Mouse (Mus musculus) layer of hippocampus, postnatal 36 days (tissue): ENCODE results near the gene Zfp638. TPM values are rescaled to one million over a fixed set of nuclear protein-coding genes. Genes with fewer than 3 reads are reported as not detected.
"Not testable (repeated sequence)": the region's sequence is repeated elsewhere in the genome, so short reads cannot be mapped to it uniquely, and the experiment has no call there.

Source experiments
- DNase-seq, 2 experiments: peaks; one replicate each; pipeline ENCODE4 v3.0.0; 2022
- total RNA-seq, 2 experiments: library from RNA; stranded (reverse); gene quantifications; 2 replicates each; pipeline ENCODE4 v1.2.3; 2021

The Zfp638 gene
- 100 to 1,000 TPM; 140 to 149 TPM for total RNA-seq

DNA sequence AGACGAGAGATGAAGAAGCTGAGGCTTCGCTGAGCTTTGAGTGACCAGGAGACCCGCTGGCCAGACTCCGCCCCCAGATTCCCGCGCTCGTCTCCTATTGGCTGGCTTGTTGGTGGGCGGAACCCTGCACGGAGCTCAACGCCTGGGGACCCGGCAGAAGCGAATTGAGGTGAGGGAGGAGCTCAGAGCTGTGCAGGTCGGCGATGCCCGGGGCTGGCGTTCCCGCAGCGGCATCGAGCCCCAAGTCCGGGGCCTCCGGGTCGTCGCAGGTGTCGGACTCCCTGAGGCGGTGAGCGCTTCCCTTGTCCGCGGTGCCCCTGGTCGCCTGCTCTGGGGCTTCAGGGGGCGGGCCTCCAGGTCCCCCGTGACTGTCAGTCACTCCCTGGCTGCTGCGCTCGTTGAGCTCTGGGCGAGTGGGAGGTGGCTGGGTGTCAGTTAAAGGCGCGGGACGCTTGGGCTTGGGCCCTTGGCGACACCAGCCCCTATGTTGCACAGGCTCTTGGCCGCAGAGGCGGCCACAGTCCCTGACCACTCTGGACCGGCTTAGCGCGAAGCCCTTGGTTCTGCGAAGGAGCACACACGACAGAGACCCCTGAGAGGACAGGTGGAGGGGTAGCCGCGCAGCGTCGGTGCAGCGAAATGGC is at the start of gene Zfp638:
Gene Zfp638 (plus strand): TSS at position 156 of the 644 bp plus-strand sequence.
- peak; percentile 93 to 95 for DNase-seq

GRCm38 (mm10) chr6:83818996-83819395 is 47.9 kb upstream of the Zfp638 start:
- DNase-seq: no peak

DNA sequence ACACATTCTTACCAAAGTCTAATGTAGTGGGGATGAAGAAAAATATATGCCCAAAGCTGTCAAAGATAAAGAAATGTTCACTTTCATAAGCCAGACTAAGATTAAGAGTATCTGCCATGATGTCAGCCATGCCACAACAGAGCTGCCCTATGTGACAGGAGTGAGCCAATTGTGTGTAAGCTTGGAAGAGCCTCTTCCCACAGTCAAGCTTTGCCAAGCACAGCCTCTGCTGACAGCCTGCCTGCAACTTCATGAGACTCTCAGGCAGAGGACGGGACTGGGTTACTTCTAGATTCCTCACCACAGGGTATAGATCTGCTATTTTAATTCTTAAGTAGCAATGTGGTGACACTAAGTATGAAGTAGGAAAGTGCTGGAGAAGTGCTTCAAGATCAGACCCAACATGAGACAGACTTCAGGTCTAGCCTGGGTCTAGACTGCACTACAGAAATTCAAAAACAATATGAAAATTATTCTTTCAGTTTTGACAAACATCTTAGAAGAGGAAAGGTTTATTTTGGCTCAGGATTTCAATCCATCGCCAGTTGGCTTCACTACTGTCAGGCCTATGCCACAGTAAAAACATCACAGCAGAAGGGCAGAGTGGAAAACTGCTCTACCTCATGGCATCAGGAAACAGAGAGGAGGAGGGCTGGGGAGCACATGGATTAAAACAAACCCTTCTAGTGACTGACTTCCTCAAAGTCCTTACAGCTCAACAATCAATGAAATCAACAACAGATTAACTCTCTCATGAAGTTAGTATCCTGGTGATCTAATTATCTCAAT is 46.0 kb upstream of the Zfp638 start:
- no peak for DNase-seq

- no peak for DNase-seq
Observed at GRCm38 (mm10) chr6:83821856-83822255, 45.1 kb upstream of the Zfp638 start.

GRCm38 (mm10) chr6:83830941-83831605 is 35.8 kb upstream of the Zfp638 start:
- no peak for DNase-seq

- peak; percentile 96 to 98 for DNase-seq
Observed at GRCm38 (mm10) chr6:83831606-83832123, 35.2 kb upstream of the Zfp638 start, which contains the start of gene Paip2b. Paip2b (minus strand) TSS chr6:83831741.

GRCm38 (mm10) chr6:83832393-83832792 is 34.5 kb upstream of the Zfp638 start:
- not testable (repeated sequence) for DNase-seq

- DNase-seq: no peak
Observed at GRCm38 (mm10) chr6:83836826-83837225, 30.1 kb upstream of the Zfp638 start.

- DNase-seq: no peak
Observed at GRCm38 (mm10) chr6:83838046-83838445, 28.9 kb upstream of the Zfp638 start.

DNA sequence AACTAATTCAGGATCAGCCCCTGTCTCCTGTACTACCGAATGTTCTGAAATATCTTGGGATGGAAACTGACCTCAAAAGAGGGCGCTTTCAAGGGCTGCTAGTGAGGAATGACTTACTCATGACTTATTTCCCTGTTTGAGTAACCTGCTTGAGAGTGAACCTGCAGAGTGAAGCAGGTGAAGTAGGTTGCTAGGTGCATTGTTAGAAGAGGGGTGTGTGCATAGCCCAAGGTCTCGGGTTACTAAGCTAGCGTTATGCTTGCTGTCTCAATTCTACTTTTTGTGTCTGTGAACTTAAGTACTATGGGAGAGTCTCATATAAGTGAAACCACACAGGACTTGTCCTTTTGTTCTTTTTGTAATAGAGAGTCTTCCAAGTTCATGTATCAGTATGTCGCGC is 26.8 kb upstream of the Zfp638 start:
- DNase-seq: no peak

GRCm38 (mm10) chr6:83844913-83845312 is 22.0 kb upstream of the Zfp638 start:
- no peak for DNase-seq

DNA sequence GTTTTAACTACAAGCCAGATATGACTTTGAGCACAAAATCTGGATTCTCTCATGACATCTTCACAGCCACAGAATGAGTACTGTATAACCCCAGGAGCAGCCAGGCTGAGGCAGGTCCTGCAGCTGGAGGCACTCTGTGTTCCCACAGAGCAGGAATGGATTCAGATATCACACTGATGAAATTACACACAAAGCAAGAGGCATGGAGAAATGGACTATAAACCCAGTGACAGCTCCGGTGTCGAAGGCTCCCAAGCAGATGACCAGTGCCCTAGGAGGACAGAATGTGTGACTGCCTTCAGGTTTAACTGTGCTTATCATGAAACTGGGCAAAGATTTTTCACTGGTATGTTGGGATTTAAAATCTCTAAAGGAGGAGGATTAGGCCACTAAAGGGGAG is 20.8 kb upstream of the Zfp638 start:
- DNase-seq: no peak

DNA sequence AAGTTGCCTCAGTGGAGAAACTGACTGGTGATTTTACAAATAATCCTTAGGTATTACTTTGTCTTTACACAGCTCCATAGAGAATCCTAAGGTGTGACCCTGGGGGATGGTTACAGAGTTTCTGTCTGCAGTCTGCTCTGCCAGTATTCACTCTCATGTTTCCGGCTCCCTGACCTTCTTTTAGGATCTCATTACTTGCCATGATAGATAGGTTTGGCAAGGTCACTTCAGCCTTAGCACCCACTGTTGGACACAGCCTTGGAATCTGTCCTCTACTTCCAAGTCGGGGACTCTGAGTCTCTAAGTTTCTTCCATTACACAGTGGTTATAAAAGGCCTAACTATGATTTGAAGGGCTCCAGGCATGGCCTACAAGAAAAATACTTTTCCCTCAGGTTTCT is 17.5 kb upstream of the Zfp638 start:
- no peak for DNase-seq

DNA sequence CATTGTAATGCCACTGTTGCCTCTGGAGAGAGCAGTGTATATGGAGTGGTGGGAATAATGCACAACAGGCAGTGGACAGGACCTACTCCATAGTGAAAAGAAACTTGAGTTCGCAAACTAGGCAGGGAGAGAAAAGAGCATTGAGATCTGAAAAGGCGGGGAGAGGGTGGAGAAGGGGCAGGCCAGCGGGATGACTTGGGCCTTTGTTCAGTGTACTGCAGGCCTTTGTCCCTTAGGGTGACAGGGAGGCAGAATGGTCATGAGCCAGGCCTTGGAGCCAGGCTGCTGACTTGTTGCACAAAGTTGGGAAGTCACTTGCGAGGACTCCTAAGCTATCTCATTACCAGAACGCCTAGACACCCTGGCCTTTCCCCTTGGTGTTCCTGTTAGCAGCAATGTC is 9.4 kb upstream of the Zfp638 start:
- peak; percentile 22 to 34 for DNase-seq

GRCm38 (mm10) chr6:83860033-83860432 is 6.9 kb upstream of the Zfp638 start:
- no peak for DNase-seq

- DNase-seq: no peak
Observed at GRCm38 (mm10) chr6:83863538-83863937, 3.4 kb upstream of the Zfp638 start.

DNA sequence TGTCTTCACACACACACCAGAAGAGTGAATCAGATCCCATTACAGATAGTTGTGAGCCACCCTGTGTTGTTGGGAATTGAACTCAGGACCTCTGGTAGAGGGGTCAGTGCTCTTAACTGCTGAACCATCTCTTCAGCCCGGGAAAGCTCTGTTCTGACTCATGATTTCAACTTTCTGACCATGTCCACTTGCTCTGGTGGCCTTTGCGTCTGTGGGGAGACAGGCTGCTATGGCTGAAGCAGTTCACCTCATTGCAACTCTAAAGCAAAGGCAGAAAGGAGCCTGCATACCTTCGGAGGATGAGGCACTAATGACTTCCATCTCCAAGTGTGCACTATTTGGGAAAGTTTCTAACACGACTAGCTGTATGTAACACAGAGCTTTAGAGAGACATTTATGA is 486 bp upstream of the Zfp638 start:
- DNase-seq: no peak

- peak; percentile 58 to 63 for DNase-seq
Observed at GRCm38 (mm10) chr6:83867598-83868585, 983 bp downstream of the Zfp638 start.

DNA sequence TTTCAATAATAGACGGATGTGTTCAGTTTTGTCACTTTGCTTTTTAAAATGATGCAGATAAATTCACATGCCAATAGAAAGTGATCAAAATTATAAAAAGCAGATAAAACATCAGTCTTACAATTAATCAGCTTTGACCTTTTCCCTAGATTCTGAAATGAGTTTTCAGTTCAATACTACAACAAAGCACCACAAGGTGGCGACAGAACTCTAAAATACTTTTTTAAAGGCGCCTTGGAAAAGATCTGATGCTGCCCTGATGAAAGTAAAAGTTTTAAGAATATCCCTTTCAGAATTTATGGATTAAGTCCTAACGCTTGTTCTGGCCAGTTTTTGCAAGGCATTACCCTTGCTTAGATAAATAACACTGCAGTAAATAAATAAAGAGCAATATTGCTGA is 12.9 kb downstream of the Zfp638 start:
- DNase-seq: peak in 1 of 2 experiments; percentile 18

DNA sequence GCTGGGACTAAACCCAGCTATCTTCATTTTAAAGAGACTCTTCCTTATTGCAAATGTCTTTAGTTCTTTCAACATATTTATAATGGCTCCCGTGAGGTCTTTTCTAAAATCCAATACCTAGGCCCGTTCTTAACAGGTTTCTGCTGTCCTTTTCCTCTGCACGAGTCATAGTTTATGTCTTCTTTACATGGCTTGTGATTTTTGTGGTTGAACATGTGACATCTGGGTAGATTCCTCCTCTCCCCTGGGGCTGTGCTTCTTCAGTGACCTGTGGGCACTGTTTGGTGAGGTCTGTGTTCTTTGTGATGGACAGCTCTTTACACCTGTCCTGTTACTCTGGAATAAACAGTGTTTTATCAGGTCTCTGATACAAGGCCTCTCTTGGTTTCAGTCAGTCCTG is 19.9 kb downstream of the Zfp638 start:
- no peak for DNase-seq

DNA sequence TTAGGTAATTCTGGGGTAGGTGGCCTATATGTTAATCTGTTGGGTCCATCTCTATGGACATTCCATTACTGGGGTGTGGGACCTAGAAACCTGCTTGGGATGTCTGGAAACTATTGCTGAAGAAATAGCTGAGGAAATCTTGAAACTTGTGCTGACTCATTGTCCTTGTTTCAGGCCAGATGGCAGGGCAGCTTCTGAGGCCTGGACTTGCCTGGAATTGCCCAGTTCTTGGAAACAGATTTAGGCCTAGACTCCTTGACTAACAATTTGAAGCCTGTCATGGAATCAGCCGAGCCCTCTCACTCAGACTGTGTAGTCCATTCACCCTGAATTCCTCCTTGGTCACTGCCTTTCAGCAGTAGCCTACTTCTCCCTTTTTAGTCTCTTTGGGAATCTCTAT is 21.9 kb downstream of the Zfp638 start:
- DNase-seq: no peak
